Mouse (Mus musculus): Measurements from ENCODE around the gene Rbfox1.

Gene Rbfox1

GRCm38 (mm10) chr16:7447718-7448649 is 1562.8 kb downstream of the Rbfox1 start:
- DNase-seq, result no peak

DNA sequence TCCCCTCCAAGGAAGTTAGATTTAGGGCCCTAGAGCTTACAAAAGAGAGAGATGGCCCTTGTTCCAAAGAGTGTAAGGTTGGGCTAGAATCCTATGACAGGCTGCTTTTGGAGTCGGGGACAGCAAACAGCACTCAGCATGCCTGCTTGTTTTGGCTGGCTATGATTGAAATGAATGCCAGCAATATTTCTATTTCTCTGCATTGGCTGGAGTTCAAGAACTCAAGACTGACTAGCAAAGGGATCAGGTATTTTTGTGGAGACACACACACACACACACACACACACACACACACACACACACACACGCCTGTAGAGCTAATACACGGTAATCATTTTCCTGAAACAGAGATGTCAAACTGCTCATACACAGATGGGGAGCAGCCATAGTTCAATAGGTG is 1566.0 kb downstream of the Rbfox1 start:
- no peak for DNase-seq

DNA sequence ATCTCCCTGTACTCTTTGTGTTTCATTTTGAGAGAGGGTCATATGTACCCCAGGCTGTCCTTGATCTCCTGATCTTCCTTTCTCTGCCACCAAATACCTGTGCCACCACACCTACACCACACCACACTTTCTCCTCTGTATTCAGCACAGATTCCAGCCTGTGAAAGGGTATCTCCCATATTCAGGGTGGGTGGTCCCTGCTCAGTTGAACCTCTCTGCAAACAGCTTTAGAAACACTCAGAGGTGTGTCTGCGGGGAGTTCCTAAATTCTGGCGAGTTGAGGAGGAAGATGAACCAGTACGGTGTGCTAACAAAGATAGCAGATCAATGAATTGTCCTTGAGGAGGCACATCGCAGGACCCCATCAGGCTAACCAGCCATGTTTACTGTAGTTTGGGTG is 1572.4 kb downstream of the Rbfox1 start:
- no peak for DNase-seq

Measured in thymus, adult 18-20 months (tissue).